Mouse (Mus musculus): Measurements from ENCODE around the gene Cdk2.

- TF ChIP-seq CTCF (conservative IDR thresholded peaks at IDR 0.05; ENCODE audit: low read length) (no peak), NANOG (IDR thresholded peaks at IDR 0.05; ENCODE audit: borderline replicate concordance, low read length) (no peak)
These were observed 4.1 kb downstream of the Cdk2 start for GRCm38 (mm10) chr10:128700712-128701111.
